Mouse (Mus musculus): ENCODE data around the gene Snn. TPM values are rescaled to one million over a fixed set of nuclear protein-coding genes. Genes with fewer than 3 reads are reported as not detected.

The Snn gene
- total and polyA plus RNA-seq, 3 experiments, result 9.1 to 16.5 (median 9.7) TPM

GRCm38 (mm10) chr16:11047130-11047529 is 13.6 kb upstream of the Snn start:
- no peak for DNase-seq

GRCm38 (mm10) chr16:11050226-11050625 is 10.5 kb upstream of the Snn start:
- DNase-seq, result no peak

- DNase-seq, result no peak
These were observed 9.6 kb upstream of the Snn start for GRCm38 (mm10) chr16:11051134-11051533.

GRCm38 (mm10) chr16:11054409-11054808 is 6.3 kb upstream of the Snn start:
- DNase-seq, result no peak

GRCm38 (mm10) chr16:11054871-11055270 is 5.9 kb upstream of the Snn start:
- DNase-seq, result no peak

- DNase-seq, result no peak
These were observed 4.8 kb upstream of the Snn start for GRCm38 (mm10) chr16:11055916-11056315.

- peak; percentile 83 for DNase-seq
These were observed 2.3 kb downstream of the Snn start for GRCm38 (mm10) chr16:11062794-11063721.

- no peak for DNase-seq
These were observed 3.6 kb downstream of the Snn start for GRCm38 (mm10) chr16:11064341-11064740.

- DNase-seq, result no peak
These were observed 4.0 kb downstream of the Snn start for GRCm38 (mm10) chr16:11064742-11065141.

GRCm38 (mm10) chr16:11065431-11065830 is 4.7 kb downstream of the Snn start:
- DNase-seq, result no peak

- peak; percentile 99 for DNase-seq
These were observed 5.5 kb downstream of the Snn start, which contains the start of gene Litaf for GRCm38 (mm10) chr16:11066029-11066832. Litaf (minus strand) TSS chr16:11066157.

- DNase-seq, result peak; percentile 58
These were observed 6.1 kb downstream of the Snn start for GRCm38 (mm10) chr16:11066833-11067191.

GRCm38 (mm10) chr16:11068666-11069065 is 7.9 kb downstream of the Snn start:
- no peak for DNase-seq

GRCm38 (mm10) chr16:11069271-11069670 is 8.5 kb downstream of the Snn start:
- no peak for DNase-seq

GRCm38 (mm10) chr16:11069710-11070420 is 9.1 kb downstream of the Snn start:
- no peak for DNase-seq

GRCm38 (mm10) chr16:11071176-11071575 is 10.4 kb downstream of the Snn start:
- peak; percentile 51 for DNase-seq

GRCm38 (mm10) chr16:11071887-11072286 is 11.1 kb downstream of the Snn start:
- no peak for DNase-seq

GRCm38 (mm10) chr16:11072454-11072853 is 11.7 kb downstream of the Snn start:
- peak; percentile 82 for DNase-seq

GRCm38 (mm10) chr16:11073060-11073459 is 12.3 kb downstream of the Snn start:
- peak; percentile 41 for DNase-seq

- DNase-seq, result no peak
These were observed 17.0 kb downstream of the Snn start for GRCm38 (mm10) chr16:11077601-11078201.

- no peak for DNase-seq
These were observed 17.6 kb downstream of the Snn start for GRCm38 (mm10) chr16:11078216-11078869.
